In the genomic region with DNA sequence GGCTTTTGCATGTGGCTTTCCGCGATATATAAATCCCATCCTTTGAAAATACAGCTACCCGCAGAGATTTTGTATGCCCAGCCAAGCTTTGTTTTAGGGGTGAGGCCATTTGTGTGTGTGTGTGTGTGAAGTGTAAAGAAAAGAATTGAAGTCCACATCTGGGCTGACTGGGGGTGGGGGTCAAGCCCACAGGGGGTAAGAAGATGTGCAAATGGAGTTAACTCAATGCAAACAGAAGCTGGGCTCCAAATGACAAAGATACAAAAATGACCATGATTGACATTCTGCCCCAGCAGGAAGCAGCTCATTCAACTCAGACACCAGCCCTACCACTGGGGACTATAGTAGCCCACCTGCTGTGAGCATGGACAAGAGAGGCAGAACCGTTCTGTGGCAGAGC, we compare ENCODE assay signal across 10 mouse cellular contexts.
"Had no signal": no experiment of that assay in that cellular context is flagged by ENCODE, and none has a peak within 500 bp of the region (broad histone marks: within the 10 kb centered on the region; RNA-seq: fewer than 3 reads in every experiment).

No protein-coding gene starts in this region.

- H3K4me1 ChIP-seq: limb, embryonic 13.5 days; liver, embryonic 15.5 days had no signal

- H3K4me3 ChIP-seq: limb, embryonic 13.5 days; liver, embryonic 15.5 days had no signal

- DNase-seq: kidney, adult 9 months; kidney, postnatal 36 days; left cerebral cortex, postnatal 4 days; lung, adult 2 months; lung, postnatal 36 days; thymus, postnatal 36 days had no signal

- H3K27me3 ChIP-seq: liver, embryonic 15.5 days had no signal

- H3K9ac ChIP-seq: limb, embryonic 13.5 days; liver, embryonic 15.5 days had no signal

- ATAC-seq: lung, postnatal 0 days had no signal

- H3K27ac ChIP-seq: kidney, postnatal 0 days; limb, embryonic 13.5 days; liver, embryonic 15.5 days had no signal

- H3K4me2 ChIP-seq: limb, embryonic 13.5 days; liver, embryonic 15.5 days had no signal

- H3K36me3 ChIP-seq: limb, embryonic 13.5 days; liver, embryonic 15.5 days had no signal

- H3K9me3 ChIP-seq: limb, embryonic 13.5 days; liver, embryonic 15.5 days had no signal
